Mouse (Mus musculus) heart, adult 18-20 months (tissue): Measurements from ENCODE around the gene Erp27. TPM values are rescaled to one million over a fixed set of nuclear protein-coding genes. Genes with fewer than 3 reads are reported as not detected.
A peak's percentile ranks its signal among the peaks of the same experiment; 100 is the strongest.

Source experiments
- DNase-seq, 2 experiments: peaks; one replicate each; pipeline ENCODE4 v3.0.0; 2021 to 2022; ENCODE audit warnings: mixed read lengths in 1 of 2
- total RNA-seq, 2 experiments: library from RNA; stranded (reverse); gene quantifications; 2 replicates each; pipeline ENCODE4 v1.2.3; 2021

Erp27 gene
- total RNA-seq, 2 experiments from 2014 or later: not detected

- DNase-seq: peak; percentile 60 to 79
These were observed 61.0 kb downstream of the Erp27 start for GRCm38 (mm10) chr6:136861020-136861419.

- peak in 1 of 2 experiments; percentile 59 for DNase-seq
These were observed 63.6 kb downstream of the Erp27 start for GRCm38 (mm10) chr6:136858420-136858819.

GRCm38 (mm10) chr6:136857873-136858260 lies 64.1 kb downstream of the Erp27 start:
- peak in 1 of 2 experiments; percentile 84 for DNase-seq

Other genes with a start within 250 kb of the Erp27 start
- gene Gucy2c, start 140.4 kb downstream of the Erp27 start, total RNA-seq: not detected
- gene Hist4h4, start 117.8 kb downstream of the Erp27 start, total RNA-seq: 1 to 10 TPM; 4.5 to 5.7 TPM
- 10 to 100 TPM; 30.1 to 35.5 TPM for gene H2afj, start 113.9 kb downstream of the Erp27 start, total RNA-seq
- 1 to 10 TPM in 1 of 2 experiments, under 1 TPM in 1; 0.80 to 1.1 TPM for gene BC049715, start 94.6 kb downstream of the Erp27 start, total RNA-seq
- 10 to 100 TPM; 53.4 to 64.0 TPM for gene Wbp11, start 93.9 kb downstream of the Erp27 start, total RNA-seq
- gene Smco3, start 86.7 kb downstream of the Erp27 start, total RNA-seq: not detected
- 10 to 100 TPM; 18.7 to 21.8 TPM for gene Art4, start 64.4 kb downstream of the Erp27 start, total RNA-seq
- gene Mgp, start 46.4 kb downstream of the Erp27 start, total RNA-seq: 100 to 1,000 TPM; 301 to 402 TPM
- not detected for gene Pde6h, start 1.7 kb upstream of the Erp27 start, total RNA-seq
- 10 to 100 TPM; 22.8 to 39.0 TPM for gene Arhgdib, start 19.7 kb upstream of the Erp27 start, total RNA-seq
- gene Rerg, start 248.3 kb upstream of the Erp27 start, total RNA-seq: 1 to 10 TPM; 3.1 to 3.8 TPM